29 mouse cellular contexts compared by ENCODE assay signal in genomic region chr9:102356516-102356915, GRCm38 (mm10). TPM values are rescaled to one million over a fixed set of nuclear protein-coding genes. Genes with fewer than 3 reads are reported as not detected.
"Had no signal": no experiment of that assay in that cellular context is flagged by ENCODE, and none has a peak within 500 bp of the region (broad histone marks: within the 10 kb centered on the region; RNA-seq: fewer than 3 reads in every experiment).

No protein-coding gene starts in this region.

- DNase-seq: gastrocnemius, adult 2 months; gastrocnemius, postnatal 10 days; gastrocnemius, postnatal 25 days; heart, adult 2 months; heart, postnatal 14 days; heart, postnatal 4 days; kidney, adult 11 months; kidney, adult 2 months; kidney, adult 9 months; kidney, postnatal 14 days; kidney, postnatal 36 days; layer of hippocampus, adult 9-11 months; layer of hippocampus, postnatal 36 days; left cerebral cortex, postnatal 4 days; liver; liver, embryonic 13.5 days had no signal

- H3K4me1 ChIP-seq: liver, embryonic 15.5 days had no signal

- ATAC-seq: hindbrain, embryonic 16.5 days; intestine, embryonic 16.5 days had no signal

- H3K9me3 ChIP-seq: heart, embryonic 13.5 days; heart, embryonic 15.5 days; hindbrain, embryonic 10.5 days; hindbrain, embryonic 12.5 days; kidney, embryonic 15.5 days; limb, embryonic 12.5 days; liver, embryonic 13.5 days; liver, embryonic 15.5 days had no signal

- H3K36me3 ChIP-seq: heart, embryonic 13.5 days; heart, embryonic 15.5 days; hindbrain, embryonic 10.5 days; hindbrain, embryonic 12.5 days; kidney, embryonic 15.5 days; limb, embryonic 12.5 days; liver, embryonic 13.5 days; liver, embryonic 15.5 days had no signal

- H3K4me2 ChIP-seq: heart, embryonic 11.5 days; heart, embryonic 13.5 days; heart, embryonic 15.5 days; hindbrain, embryonic 12.5 days; hindbrain, embryonic 14.5 days; kidney, embryonic 15.5 days; limb, embryonic 12.5 days; liver, embryonic 13.5 days; liver, embryonic 15.5 days had no signal

- H3K27ac ChIP-seq: gastrocnemius, adult 2 months; heart, adult 2 months; heart, embryonic 13.5 days; heart, embryonic 15.5 days; hindbrain, embryonic 10.5 days; hindbrain, embryonic 12.5 days; hindbrain, embryonic 14.5 days; kidney, embryonic 15.5 days; kidney, postnatal 0 days; limb, embryonic 12.5 days; liver, embryonic 13.5 days; liver, embryonic 15.5 days had no signal

- H3K9ac ChIP-seq: heart, embryonic 13.5 days; heart, embryonic 15.5 days; hindbrain, embryonic 12.5 days; hindbrain, embryonic 14.5 days; kidney, embryonic 15.5 days; liver, embryonic 13.5 days; liver, embryonic 15.5 days had no signal

- H3K4me3 ChIP-seq: gastrocnemius, adult 2 months; heart, adult 2 months; heart, embryonic 13.5 days; heart, embryonic 15.5 days; hindbrain, embryonic 10.5 days; hindbrain, embryonic 12.5 days; kidney, embryonic 15.5 days; limb, embryonic 12.5 days; liver, embryonic 13.5 days; liver, embryonic 15.5 days had no signal

RNA-seq across cellular contexts. Expression of gene Ephb1, which starts 2.0 kb away (rescaled TPM):
- total RNA-seq: granulocyte monocyte progenitor cell, adult 5-6 weeks had no signal
